Mouse (Mus musculus): ENCODE measurements around the gene Ifnar1.

The Ifnar1 gene

DNA sequence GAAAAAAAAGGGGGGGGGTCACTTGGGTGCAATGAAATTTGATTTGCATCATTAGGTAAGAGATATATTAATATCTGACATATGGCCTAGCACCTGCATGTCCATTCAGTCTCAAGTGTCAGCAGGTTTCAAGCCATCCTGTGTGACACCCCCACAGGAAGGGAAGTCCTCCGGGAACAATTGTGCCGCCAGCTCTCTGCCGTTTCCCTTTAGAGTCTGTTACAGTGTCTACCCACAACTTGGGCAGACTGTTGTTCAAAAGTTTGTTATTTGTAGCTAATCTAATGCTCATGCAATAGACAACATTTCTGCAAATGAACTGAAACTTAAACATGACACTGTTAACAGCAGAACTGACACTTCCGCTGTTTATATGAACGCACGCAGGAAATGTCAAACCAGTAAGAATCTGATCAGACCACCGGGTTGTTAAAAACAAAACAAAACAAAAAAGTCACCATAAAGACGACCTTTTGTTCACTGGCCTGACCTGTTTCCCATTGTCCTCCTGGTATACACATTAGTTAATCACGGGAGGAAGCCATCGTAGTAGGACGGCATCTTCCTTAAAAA is 23.9 kb upstream of the Ifnar1 start:
- in situ Hi-C loops (cut with MseI, MboI), result no loop called here

DNA sequence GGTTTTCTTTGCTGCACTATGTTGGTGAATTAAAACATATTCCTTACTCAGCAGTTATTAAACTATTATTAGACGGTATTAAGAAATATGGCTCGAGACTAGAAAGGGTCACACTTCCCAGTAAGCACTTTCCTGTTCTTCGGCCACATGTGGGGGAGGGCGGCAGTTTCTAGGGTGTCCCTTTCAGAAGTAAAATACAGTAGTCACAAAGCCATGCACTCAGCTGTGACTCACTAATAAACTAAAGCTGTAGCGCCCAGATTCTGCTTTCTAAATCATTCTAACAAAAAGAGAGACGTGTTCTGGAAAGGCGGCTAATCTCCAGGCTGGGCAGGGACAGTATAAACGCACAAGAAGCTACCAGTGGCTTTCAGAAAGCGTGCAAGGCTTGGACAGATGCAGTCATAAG is 23.3 kb upstream of the Ifnar1 start:
- in situ Hi-C loops (cut with MseI, MboI), result no loop called here

DNA sequence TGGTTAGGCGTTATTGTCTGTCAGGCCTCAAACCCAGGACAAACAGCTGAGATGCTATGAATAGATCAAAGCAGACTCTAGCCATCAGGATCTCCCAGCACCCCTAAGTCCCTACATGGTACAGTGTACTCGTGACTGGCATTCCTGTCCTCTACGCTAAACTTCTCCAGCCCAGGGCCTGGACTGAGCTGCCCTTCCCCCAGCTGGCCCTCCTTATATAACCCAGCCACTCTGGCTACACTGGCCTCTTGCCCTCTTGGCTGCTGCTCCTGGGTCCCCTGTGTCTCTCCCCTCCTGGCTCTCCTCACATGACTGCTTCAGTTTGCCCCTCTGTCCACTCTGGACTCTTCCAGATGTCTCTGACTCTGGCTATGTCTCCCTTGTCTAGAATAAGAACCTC is 22.4 kb upstream of the Ifnar1 start:
- in situ Hi-C loops (cut with MseI, MboI), result no loop called here

DNA sequence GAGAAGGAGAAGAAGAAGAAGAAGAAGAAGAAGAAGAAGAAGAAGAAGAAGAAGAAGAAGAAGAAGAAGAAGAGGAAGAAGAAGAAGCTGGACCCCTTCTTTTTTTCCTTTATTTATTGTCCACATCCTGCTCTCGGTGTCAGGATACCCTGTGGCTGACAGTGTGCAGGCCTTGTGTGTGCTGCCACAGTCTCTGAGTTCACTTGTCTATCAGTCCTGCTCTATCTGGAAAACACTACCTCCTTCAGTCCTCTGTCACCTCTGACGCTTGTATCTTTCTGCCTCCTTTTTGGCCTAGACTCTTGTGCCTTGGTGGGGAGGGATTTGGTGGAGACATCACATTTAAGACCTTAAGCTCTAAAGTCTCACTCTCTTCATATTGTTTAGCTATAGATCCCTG is 21.6 kb upstream of the Ifnar1 start:
- in situ Hi-C loops (cut with MseI, MboI), result no loop called here

DNA sequence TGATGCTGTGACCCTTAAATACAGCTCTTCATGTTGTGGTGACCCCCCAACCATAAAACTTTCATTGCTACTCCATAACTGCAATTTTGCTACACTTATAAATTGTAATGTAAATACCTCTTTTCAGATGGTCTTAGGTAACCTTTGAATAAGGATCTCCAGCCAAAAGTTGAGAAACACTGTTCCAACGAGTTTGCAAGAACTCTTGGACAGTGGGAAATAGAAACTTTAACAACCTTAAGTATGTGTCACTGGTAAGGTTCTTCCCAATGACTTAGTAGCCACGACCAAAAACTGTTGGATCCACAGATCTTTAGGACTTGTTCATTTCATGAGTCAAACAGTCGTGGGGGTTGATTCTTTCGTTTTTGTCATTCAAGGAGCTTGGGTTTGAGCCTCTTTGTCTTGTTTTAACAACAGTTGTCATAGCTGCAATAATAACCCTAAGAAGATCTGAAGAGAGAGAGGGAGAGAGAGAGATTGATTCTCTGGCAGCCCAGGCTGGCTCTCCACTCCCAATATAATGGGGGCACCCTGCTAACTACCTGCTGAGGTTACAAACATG is 21.1 kb upstream of the Ifnar1 start:
- in situ Hi-C loops (cut with MseI, MboI), result no loop called here

DNA sequence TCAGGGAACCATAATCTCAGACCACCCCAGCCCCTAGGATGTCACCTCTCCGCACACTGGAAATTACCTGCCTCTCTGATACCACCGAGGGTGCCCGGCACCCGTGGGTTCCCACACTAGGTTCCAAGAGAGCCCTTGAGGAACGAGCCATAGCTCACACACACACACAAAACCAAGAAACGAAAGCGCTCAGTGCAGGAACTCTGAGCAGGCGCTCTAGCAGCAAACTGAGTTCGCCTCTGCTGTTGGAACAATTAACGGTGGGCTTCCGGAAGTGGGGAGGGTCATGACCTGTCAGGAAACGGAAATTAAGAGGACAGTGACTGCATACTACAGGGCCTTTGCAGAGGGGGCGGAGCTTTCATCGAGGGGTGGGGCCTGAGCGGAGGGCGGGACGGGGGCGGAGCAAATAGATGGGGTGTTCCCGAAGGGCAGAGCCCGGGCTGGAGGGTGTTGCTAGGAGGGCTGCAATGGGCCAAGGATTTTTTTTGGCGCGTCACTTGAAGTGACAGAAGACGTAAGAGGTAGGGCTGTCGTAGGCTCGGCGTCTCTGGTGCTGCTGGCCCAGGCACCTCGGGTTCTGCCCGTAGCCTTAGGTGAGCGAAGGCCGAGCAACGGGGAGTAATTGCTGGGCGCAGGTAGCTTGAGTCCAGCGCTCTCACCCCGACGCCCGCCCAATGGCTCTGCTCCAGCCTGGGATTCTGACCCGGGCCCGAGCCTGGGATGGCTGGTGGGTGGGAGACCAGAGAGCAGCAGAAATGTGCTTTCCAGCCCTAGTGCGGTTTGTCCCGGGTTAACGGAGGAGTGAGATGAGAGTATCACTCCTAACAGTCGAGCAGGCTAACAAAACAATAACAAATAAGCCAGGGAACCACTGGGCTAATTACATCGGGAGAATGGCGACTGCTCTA is 20.2 kb upstream of the Ifnar1 start:
- in situ Hi-C loops (cut with MseI, MboI), result no loop called here

DNA sequence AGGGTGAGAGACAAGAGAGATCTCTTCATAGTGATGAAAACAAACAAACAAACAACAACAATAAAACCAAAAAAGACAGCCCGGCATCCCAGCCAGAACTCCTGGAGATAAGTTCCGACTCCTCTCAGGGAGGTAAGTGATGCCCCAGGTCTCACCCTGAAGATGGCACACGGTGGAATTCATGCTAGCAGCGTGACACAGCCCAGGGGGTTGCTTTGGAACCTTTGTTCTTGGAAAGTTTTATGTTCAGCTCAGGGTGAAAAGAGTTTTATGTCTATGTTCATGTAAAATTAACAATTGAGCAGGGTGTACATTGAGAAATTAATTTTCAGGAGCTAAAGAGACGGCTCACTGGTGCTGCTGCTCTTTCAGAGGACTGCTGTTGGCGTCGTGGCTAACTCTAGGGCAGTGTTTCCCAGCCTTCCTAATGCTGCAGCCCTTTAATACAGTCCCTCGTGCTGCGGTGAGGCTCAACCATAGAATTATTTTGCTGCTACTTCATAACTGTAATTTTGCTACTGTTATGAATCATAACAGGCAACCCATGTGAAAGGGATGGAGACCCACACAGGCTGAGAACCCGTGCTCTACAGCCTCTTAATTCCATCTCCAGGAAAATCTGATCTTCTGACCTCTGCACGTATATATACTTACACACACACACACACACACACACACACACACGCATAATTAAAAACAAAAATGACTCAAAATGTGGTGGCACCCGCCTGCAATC is 19.4 kb upstream of the Ifnar1 start:
- in situ Hi-C loops (cut with MseI, MboI), result no loop called here

DNA sequence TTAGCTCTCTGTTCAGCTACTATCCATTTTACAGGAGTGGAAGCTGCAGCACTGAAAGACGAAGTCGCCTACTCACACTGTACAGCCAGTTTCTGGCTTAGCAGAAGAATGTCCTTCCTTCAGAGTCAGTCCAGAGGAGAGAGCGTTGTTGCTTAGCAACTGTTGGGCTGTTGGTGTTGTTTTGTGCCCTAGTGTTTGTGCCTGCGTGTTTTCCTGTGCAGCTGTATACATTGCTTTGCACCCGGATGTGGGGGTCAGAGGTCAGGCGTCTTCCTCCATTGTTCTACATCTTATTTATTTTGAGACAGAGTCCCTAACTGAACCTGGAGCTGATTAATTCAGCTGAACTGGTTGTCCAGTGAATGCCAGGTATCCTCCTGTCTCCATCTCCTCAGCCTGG is 18.5 kb upstream of the Ifnar1 start:
- in situ Hi-C loops (cut with MseI, MboI), result no loop called here

DNA sequence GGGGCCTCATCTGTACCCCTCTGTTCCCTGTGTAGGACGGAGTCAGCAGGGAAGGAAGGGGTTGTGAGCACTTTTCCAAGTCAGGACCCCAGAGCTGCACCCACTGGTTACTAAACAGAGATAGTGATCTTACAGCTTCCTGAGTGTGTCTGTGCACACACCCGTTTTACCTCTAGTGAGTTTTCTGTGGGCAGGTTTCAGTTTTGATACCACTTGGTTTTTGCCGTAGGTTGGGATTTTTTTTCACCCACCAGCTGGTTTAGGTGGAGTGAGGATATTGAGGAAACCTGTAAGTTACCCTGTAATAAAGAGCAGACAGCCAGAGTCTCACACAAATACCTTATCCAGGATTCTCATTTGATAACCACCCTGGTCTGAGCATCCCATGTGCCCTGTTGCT is 14.6 kb upstream of the Ifnar1 start:
- in situ Hi-C loops (cut with MseI, MboI), result no loop called here

DNA sequence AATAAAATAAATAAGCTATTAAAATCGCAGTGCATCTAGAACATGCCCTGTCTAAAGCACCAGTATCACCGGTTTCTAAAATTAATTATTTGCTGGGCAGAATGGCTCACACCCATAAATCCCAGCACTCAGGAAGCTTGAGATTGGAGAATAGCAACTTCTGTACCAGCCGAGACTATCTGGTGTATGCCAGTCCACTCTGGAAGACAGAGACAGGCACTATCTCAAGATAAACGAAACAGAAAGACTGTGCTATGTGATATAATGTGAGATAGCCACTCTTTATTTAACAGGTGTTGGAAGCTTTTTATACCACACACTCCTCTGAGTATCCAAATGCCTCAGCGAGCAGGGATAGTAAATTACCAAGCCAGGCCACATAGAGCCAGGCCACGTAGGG is 13.6 kb upstream of the Ifnar1 start:
- in situ Hi-C loops (cut with MseI, MboI), result no loop called here

DNA sequence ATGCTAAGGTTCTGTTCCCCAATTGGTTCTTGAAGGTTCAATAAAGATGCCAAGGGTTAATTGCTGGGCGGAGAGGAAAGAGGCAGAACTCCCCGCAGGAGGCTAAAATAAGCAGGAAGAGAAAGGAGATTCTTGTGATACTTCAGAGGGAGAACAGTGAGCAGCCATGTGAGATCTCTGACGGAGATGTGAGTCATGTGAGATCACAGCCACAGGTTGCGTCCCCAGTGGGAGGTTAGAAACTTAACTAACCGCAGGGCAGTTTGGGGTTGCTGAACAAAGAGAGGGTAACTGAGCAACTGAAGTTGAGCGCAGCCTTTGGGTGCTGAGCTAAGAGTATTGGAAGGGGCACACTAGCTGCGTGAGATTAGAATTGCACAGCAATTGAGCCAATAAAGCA is 9.3 kb upstream of the Ifnar1 start:
- in situ Hi-C loops (cut with MseI, MboI), result no loop called here

DNA sequence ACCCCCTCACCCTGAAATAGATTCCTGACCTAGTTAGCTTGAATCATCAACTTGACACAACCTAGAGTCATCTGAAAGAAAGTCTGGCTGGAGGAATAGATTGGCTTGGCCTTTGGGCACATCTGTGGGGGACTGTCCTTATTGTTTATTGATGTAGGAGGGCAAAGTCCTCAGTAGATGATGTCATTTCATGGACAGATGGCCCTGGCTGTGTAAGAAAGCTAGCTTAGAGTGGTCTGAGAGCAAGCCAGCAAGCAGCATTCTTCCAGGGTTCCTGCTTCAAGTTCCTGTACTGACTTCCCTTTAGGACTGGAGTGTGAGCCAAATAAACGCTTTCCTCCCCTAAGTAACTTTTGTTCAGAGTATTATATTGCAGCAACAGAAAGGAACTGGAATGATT is 7.0 kb upstream of the Ifnar1 start:
- in situ Hi-C loops (cut with MseI, MboI), result no loop called here

DNA sequence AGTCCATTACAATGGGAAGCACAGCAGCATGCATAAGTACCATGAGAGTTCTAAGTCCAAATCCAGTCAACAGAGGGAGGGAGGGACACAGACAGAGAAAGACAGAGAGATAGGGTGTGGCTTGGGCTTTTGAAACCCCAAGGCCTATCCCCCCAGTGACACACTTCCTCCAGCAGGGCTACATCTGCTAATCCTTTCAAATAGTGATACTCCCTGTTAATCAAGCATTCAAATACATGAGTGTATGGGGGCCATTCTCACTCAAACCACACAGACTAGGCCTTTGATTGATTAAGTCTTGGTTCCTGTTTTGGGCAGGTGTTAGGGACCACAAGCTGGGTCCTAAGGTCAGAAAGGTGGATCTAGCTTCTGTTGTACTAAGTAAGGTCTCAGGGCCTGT is 4.5 kb upstream of the Ifnar1 start:
- in situ Hi-C loops (cut with MseI, MboI), result no loop called here

DNA sequence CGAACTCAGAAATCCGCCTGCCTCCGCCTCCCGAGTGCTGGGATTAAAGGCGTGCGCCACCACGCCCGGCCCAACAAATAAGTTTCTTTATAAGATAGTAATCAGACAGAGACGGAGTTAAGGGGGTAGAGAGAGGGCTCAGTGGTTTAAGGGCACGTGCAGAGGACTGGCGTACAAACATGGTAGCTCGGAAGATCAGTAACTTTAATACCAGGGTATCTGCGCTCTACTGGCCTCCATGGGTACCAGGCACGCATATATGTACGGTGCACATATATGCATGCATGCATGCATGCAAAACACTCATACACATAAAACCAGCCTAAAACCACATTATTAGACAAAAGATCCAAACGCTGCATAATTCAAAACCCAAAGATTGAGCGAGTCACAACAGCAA is 651 bp upstream of the Ifnar1 start:
- in situ Hi-C loops (cut with MseI, MboI), result no loop called here

DNA sequence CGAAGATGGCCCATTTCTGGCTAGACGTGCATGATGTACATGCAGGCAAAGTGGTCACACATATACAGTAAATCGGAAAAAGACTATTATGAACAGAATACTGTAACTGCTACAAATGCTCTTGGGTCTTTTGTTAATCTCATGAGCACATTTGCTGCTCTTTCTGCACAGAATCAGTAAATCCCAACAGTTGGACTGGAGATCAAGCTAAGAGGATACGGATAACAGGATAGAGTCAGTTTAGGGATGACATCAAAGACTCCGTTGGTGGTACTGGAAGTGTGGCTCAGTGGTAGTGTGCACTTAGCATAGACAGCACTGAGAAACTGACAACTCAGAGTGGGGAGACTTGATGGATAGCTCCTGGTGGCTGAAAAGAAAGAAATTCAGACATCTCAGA is 803 bp downstream of the Ifnar1 start:
- in situ Hi-C loops (cut with MseI, MboI), result no loop called here

DNA sequence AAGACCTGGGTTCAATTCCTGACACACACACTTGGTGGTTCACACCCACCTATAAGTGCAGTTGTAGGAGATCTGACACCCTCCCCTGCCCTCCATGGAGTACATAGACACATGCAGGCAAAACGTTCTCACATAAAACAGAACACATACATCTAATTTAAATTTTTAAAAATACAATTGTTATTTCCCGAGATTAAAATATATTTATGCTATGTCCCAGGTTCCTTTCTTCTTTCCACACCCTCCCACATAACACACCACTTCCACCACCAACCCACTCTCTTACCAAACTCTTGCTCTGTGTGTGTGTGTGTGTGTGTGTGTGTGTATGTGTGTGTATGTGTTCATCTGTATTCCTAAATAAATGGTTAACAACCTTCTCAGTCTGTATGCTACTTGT is 3.0 kb downstream of the Ifnar1 start:
- in situ Hi-C loops (cut with MseI, MboI), result no loop called here

DNA sequence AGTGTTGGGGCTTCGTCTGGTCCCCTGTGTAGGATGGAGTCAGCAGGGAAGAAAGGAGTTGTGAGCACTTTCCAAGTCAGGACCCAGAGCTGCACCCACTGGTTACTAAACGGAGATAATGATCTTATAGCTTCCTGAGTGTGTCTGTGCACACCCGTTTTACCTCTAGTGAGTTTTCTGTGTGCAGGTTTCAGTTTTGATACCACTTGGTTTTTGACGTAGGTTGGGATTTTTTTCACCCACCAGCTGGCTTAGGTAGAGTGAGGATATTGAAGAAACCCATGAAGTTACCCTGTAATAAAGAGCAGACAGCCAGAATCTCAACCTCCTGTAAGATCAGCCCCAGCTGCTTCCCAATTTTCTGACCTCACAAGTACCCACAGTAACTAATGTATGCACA is 5.9 kb downstream of the Ifnar1 start:
- in situ Hi-C loops (cut with MseI, MboI), result no loop called here

DNA sequence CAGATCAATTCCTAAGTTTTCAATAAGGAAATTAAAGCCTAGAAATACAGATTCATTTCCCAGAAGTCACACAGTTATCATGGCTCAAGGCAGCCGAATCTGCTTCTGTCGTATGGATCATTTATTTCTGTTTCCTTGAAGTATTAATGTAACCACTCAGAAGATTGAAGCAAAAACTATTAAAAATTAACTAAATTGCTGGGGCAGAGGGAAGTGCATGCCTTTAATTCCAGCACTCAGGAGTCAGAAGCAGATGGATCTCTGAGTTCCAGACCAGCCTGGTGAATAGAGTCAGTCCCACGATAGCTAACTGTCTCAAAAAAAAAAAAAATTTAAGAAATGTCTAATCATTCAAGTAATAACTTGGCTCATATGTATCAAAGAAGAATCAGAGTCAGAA is 6.4 kb downstream of the Ifnar1 start:
- in situ Hi-C loops (cut with MseI, MboI), result no loop called here

DNA sequence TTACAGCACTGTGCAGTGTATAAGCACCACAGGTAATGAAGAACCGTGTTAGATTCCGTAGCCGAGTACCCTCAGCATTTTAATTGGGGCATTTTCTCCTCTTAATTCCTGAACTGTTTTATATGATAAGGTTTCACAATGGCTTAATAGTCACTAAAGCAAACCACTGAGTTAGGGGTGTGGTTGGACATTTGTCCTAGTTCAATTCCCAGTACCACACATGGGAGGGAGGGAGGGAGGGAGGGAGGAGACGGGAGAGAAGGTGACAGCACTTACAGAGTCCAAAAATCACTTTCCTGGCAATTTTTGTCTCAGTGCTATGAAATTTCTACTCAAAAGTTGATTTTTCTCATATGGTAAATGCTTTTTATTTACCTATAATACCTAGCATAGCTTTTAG is 10.5 kb downstream of the Ifnar1 start:
- in situ Hi-C loops (cut with MseI, MboI), result no loop called here

DNA sequence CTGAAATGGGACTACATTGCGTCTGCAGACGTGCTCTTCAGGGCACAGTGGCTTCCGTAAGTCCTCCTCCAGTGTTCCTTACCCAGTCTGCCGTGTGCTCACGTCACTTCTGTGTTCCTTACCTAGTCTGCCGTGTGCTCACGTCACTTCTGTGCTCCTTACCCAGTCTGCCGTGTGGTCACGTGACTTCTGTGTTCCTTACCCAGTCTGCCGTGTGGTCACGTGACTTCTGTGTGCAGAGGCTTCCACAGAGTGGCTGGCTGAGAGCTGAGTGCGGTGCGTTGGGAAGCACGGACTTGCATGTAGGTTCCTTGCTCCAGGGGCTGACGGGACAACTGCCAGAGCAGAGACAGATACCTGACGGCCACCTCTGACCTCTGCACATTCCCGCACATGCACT is 11.2 kb downstream of the Ifnar1 start:
- in situ Hi-C loops (cut with MseI, MboI), result no loop called here

DNA sequence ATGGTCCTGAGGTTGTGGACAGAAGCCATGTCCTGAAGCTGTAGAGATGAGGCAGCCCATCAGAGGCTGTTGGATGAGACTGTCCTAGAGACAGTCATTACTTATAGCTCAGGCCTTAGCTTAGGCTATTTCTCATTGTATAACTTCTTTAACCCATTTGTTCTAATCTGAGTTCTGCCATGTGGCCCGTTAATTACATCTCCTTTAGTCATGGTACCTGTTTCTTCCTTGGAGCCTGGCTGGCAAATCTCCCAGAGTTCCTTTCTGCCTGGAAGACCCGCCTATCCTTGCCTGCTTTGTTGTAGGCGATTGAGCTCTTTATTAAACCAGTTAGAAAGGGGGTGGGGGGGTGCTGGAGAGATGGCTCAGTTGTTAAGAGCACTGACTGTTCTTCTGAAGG is 11.7 kb downstream of the Ifnar1 start:
- in situ Hi-C loops (cut with MseI, MboI), result no loop called here

DNA sequence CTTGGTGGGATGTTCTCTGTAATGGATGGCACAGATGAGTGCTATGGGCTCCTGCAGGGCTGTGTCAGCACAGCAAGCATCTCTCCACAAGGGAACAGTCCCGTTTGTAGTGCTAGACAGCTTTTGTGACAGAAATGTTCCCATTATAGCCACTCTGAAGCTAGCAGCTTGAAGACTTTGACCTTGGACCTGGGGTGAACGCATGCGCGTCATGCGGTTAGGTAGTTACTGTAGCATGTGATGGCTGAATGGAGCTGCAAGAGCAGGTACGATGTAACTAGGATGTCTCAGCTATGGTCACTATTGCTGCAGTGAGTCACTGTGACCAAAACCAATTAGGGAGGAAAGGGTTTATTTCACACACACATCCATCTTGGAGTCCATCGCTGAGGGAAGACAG is 13.0 kb downstream of the Ifnar1 start:
- in situ Hi-C loops (cut with MseI, MboI), result no loop called here

DNA sequence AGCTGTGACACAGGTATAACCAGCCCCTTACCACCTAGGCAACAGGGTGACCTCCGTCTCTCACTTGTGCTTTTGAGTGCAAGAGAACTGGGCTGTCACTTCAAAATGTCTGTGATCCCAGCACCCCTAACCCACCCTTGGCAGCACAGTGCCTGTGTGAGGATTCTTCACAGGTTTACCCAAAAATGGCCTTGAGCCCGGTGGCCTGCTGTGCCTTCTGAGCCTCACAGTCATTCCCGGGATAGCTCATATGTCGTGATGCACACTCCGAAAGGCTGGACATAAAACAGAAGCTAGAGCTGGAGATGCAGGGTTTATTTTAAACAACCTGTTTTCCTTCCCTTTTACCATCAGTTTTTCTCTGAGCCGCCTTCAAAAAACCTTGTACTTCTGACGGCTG is 19.7 kb downstream of the Ifnar1 start:
- in situ Hi-C loops (cut with MseI, MboI), result no loop called here
